Comparison of ENCODE assay signal across 10 mouse cellular contexts in the genomic region with DNA sequence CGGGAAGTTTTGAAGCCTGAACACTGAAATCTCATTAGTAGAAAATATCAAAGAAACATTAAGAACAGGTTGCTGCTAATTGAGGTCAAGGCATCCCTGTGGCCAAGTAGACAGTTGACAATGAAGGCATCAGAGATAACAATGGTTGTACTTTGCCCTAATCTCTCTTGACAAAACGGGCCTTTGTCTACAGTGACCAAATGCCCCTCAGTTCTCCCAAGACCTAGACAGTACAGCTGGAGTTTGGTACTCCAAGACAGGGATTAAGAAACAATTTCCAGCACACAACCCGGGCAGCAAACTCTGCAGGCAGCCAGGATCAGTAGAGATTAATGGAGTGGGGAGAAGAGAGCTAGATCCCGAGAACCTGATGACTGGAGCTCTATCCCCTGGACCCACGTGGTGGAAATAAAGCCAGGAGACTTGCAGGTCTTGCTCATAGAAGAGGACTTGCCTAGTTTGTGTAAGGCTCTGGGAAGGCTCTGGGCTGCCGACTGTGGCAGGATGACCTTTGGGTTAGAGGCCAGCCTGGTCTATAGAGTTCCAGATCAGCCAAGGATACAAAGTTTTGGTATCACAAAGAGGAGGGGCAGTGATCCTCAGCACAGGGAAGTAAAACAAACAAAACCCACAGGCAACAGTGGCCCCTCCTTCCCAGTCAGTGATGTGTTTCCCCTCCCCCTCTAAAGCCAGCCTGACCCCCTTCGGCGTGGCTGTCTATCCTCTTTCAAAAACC. TPM values are rescaled to one million over a fixed set of nuclear protein-coding genes. Genes with fewer than 3 reads are reported as not detected.
DNase-seq lines count a peak whose midpoint lies in the region; ATAC-seq lines count a peak whose summit lies in the region.
"Had no signal": no experiment of that assay in that cellular context is flagged by ENCODE, and none has a peak within 500 bp of the region (broad histone marks: within the 10 kb centered on the region; RNA-seq: fewer than 3 reads in every experiment).

No protein-coding gene starts in this region.

- no peaks in the 10 kb centered on the region for H3K27me3 ChIP-seq in hindbrain, embryonic 10.5 days (ENCODE audit: insufficient read depth, poor library complexity, severe bottlenecking)
- no peaks in the 10 kb centered on the region for H3K27me3 ChIP-seq in hindbrain, embryonic 16.5 days (replicated peaks; ENCODE audit: control insufficient read depth, insufficient read depth, low read length)
- H3K27me3 ChIP-seq in kidney, embryonic 16.5 days (ENCODE audit: insufficient read depth, low read length) = no peaks in the 10 kb centered on the region
- no peaks in the 10 kb centered on the region for H3K27me3 ChIP-seq in liver, embryonic 16.5 days (ENCODE audit: control insufficient read depth, insufficient read depth, low read depth, low read length)

- H3K36me3 ChIP-seq in hindbrain, embryonic 10.5 days = peaks cover 25% of the 10 kb centered on the region
- no peaks in the 10 kb centered on the region for H3K36me3 ChIP-seq in hindbrain, embryonic 16.5 days (ENCODE audit: control insufficient read depth, insufficient read depth, low read length)
- 0 out of 2 replicates have a peak, but pooled peaks cover 6% of the 10 kb centered on the region for H3K36me3 ChIP-seq in kidney, embryonic 16.5 days (ENCODE audit: insufficient read depth, low read length)
- H3K36me3 ChIP-seq in liver, embryonic 16.5 days (ENCODE audit: control insufficient read depth, insufficient read depth) = no peaks in the 10 kb centered on the region; the same call in 1 of the 2 replicates

- ATAC-seq in hindbrain, embryonic 16.5 days = no peak
- ATAC-seq in kidney, embryonic 16.5 days (ENCODE audit: low FRiP score, low TSS enrichment) = 0 out of 2 replicates have a peak, but pooled peaks have one; percentile 23
- peak; percentile 64 for ATAC-seq in liver, embryonic 16.5 days (ENCODE audit: low read depth)

- peaks cover 34% of the 10 kb centered on the region for H3K4me1 ChIP-seq in hindbrain, embryonic 10.5 days (replicated peaks)
- H3K4me1 ChIP-seq in hindbrain, embryonic 16.5 days (ENCODE audit: control insufficient read depth, insufficient read depth, low read depth, low read length) = peaks cover 11% of the 10 kb centered on the region
- H3K4me1 ChIP-seq in kidney, embryonic 16.5 days (ENCODE audit: insufficient read depth, low read length) = peaks cover 17% of the 10 kb centered on the region
- peaks cover 20% of the 10 kb centered on the region for H3K4me1 ChIP-seq in liver, embryonic 16.5 days (ENCODE audit: control insufficient read depth, low read depth, low read length)

- WGBS in hindbrain, embryonic 10.5 days = 18% methylated on average over 8 of the region's 8 CpGs
- 19% methylated on average over 8 of the region's 8 CpGs for WGBS in hindbrain, embryonic 16.5 days
- 27% methylated on average over 8 of the region's 8 CpGs for WGBS in kidney, embryonic 16.5 days
- WGBS in liver, embryonic 16.5 days (ENCODE audit: insufficient replicate concordance) = 44% methylated on average over 8 of the region's 8 CpGs

- H3K9me3 ChIP-seq in hindbrain, embryonic 10.5 days = peaks cover 8% of the 10 kb centered on the region; the same call in 1 of the 2 replicates
- H3K9me3 ChIP-seq in hindbrain, embryonic 16.5 days (ENCODE audit: control insufficient read depth, low read length) = no peaks in the 10 kb centered on the region
- peaks cover 4% of the 10 kb centered on the region for H3K9me3 ChIP-seq in kidney, embryonic 16.5 days (ENCODE audit: low read length)
- no peaks in the 10 kb centered on the region for H3K9me3 ChIP-seq in liver, embryonic 16.5 days (replicated peaks; ENCODE audit: control insufficient read depth, low read length)

- no peak overlapping the region for H3K4me2 ChIP-seq in hindbrain, embryonic 16.5 days (ENCODE audit: low read length)
- 0 out of 2 replicates have a peak overlapping the region, but pooled peaks have one; percentile 5 for H3K4me2 ChIP-seq in kidney, embryonic 16.5 days (replicated peaks; ENCODE audit: low read depth, low read length)
- no peak overlapping the region for H3K4me2 ChIP-seq in liver, embryonic 16.5 days (ENCODE audit: low read depth, low read length)

- 0 out of 2 replicates have a peak overlapping the region, but pooled peaks have one; percentile 60 for H3K27ac ChIP-seq in hindbrain, embryonic 10.5 days
- no peak overlapping the region for H3K27ac ChIP-seq in hindbrain, embryonic 16.5 days (ENCODE audit: low read depth, low read length)
- H3K27ac ChIP-seq in kidney, embryonic 16.5 days (ENCODE audit: low read length) = peak overlapping the region; percentile 8
- H3K27ac ChIP-seq in liver, embryonic 16.5 days (ENCODE audit: low read length) = no peak overlapping the region

- peak; percentile 33 for DNase-seq in hindbrain, embryonic 10.5 days (ENCODE audit: low spot score)
- peak; percentile 48 for DNase-seq in ZHBTc4 (ENCODE audit: low read depth, low spot score)
- no peak for DNase-seq in frontal cortex, postnatal 25 days (ENCODE audit: low spot score in 2 of 2)
- no peak for DNase-seq in layer of hippocampus, adult 9-10 months (ENCODE audit: low spot score)
- DNase-seq in natural killer cell, adult 2 months (ENCODE audit: low spot score in 2 of 2) = no peak
- DNase-seq: lung, postnatal 36 days; right cerebral cortex, postnatal 4 days had no signal

- no peak overlapping the region for H3K9ac ChIP-seq in hindbrain, embryonic 16.5 days (ENCODE audit: low read depth, low read length)
- no peak overlapping the region for H3K9ac ChIP-seq in kidney, embryonic 16.5 days (replicated peaks; ENCODE audit: low read length)
- no peak overlapping the region for H3K9ac ChIP-seq in liver, embryonic 16.5 days (ENCODE audit: low read depth, low read length)

- no peak overlapping the region for H3K4me3 ChIP-seq in hindbrain, embryonic 10.5 days
- H3K4me3 ChIP-seq in hindbrain, embryonic 16.5 days (ENCODE audit: low read length) = no peak overlapping the region
- no peak overlapping the region for H3K4me3 ChIP-seq in kidney, embryonic 16.5 days (ENCODE audit: low read length)
- no peak overlapping the region for H3K4me3 ChIP-seq in liver, embryonic 16.5 days (ENCODE audit: low read depth, low read length)

RNA-seq across cellular contexts. Expression of a gene that starts 51.1 kb away (rescaled TPM):
- polyA plus RNA-seq in hindbrain, embryonic 10.5 days (2016; fragmentation: Nextera tagmentation; extraction: Ambion mirVana) = 6.8 and 9.2 TPM in 2 replicates
- polyA plus RNA-seq in hindbrain, embryonic 16.5 days (2015; fragmentation: Nextera tagmentation; extraction: Ambion mirVana) = 5.0 and 5.4 TPM in 2 replicates
- polyA plus RNA-seq in kidney, embryonic 16.5 days (2015; fragmentation: Nextera tagmentation; extraction: Ambion mirVana) = 4.8 and 6.4 TPM in 2 replicates
- polyA plus RNA-seq in liver, embryonic 16.5 days (2015; fragmentation: Nextera tagmentation; extraction: Ambion mirVana) = 1.4 and 1.7 TPM in 2 replicates

Comparison
In these comparisons a context has a peak if more than half of its experiments do, and no peak if none do; other contexts are left out.
1. H3K27ac ChIP-seq: peak in hindbrain, embryonic 10.5 days (single experiment) and kidney, embryonic 16.5 days (single experiment); none in hindbrain, embryonic 16.5 days (single experiment) and liver, embryonic 16.5 days (single experiment).
2. DNase-seq: peak in hindbrain, embryonic 10.5 days (single experiment) and ZHBTc4 (single experiment); none in frontal cortex, postnatal 25 days (0 of 2), layer of hippocampus, adult 9-10 months (single experiment) and natural killer cell, adult 2 months (0 of 2).